Mouse (Mus musculus) A20 (cell line): ENCODE results near the gene BC005624.

Experiments used
- DNase-seq: peaks from one replicate; pipeline ENCODE4 v3.0.0-alpha.2; 2011; ENCODE audit warnings: low read depth, low spot score

BC005624 gene

DNA sequence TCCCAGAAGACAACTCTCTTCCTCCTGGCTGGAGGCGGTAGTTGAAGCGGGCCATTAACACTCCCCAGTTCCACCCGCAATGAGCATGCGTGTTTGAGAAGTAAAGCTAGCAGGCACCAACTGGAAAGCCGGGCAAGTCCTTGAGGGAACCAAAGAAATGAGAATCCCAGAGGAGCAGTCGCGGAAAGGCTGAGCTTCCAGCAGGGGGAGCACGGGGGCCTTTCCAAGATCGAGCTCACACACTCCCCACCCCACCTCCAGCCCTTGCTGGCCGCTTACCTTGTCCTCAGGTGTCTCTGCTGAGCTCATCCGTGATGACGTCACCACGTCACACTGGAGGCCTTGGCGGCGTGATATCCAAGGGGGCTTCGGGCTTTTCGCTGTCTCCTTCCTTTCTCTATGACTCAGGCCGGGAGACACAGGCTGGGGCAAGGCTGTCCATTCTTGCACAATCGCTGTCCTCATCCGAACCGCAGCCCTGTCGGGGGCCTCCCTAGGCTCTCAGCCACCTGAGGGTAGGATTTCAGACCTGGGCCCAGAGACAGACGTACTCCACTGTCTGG, 52.4 kb downstream of the BC005624 start, which contains the start of gene Ptges:
Gene Ptges (minus strand): TSS at position 381 of the 563 bp plus-strand sequence.
- no peak for DNase-seq

- DNase-seq = no peak
Observed at GRCm38 (mm10) chr2:30928893-30929482, 53.0 kb downstream of the BC005624 start.

GRCm38 (mm10) chr2:30927844-30928628, 54.0 kb downstream of the BC005624 start:
- peak; percentile 62 for DNase-seq

DNA sequence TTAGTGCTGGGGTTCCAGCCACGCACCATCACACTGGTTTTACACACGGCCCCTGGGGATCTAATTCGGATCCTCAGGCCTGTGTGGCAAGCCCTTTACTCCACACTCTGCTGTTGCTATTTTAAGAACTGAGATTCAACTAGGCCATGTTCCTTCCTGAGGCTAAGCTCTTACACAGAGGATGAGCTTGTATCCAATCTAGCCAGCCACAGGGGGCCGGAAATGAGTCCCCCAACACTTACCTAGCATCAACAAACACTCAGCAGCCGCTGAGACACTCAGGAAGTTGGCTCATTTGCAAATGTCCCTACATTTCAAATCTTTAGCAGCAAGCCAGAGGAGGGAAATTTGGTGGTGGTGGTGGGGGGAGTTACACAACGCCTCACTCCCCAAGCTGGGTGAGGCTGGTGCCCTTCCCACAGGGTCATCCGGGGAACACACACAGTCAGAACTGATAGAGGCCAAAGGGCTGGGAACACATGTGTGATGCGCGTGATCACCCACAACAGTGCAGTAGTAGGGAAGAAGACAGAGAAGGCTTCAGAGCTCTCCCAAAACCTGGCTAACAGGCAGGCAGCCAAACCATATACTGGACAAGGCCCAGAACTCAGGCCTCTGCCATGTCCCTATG, 54.7 kb downstream of the BC005624 start:
- no peak for DNase-seq

DNA sequence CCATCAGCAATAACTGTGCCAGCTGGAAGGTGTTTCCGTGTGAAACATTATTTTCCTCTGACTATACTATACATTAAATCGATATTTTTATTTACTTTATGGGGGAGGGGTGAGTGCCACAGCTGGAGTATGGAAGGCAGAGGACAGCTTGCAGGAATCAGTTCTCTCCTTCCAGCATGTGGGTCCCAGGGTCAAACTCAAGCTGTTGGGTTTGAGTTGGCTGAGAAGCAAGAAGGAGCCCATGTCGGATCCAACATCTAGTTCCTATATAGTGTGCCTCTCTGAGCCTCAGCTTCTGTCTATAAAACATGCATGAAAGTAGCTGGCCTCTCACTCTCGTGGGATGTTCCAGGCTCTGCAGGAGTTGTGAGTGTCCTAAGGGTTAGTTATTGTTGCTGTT, 55.6 kb downstream of the BC005624 start:
- no peak for DNase-seq

GRCm38 (mm10) chr2:30925181-30925580, 56.8 kb downstream of the BC005624 start:
- DNase-seq = no peak

GRCm38 (mm10) chr2:30923099-30923498, 58.9 kb downstream of the BC005624 start:
- no peak for DNase-seq
